Mouse (Mus musculus): Measurements from ENCODE around the gene Hk2. TPM values are rescaled to one million over a fixed set of nuclear protein-coding genes. Genes with fewer than 3 reads are reported as not detected.
A peak's percentile ranks its signal among the peaks of the same experiment; 100 is the strongest.

Hk2 gene
- total RNA-seq, 1 experiment: 155 TPM

DNA sequence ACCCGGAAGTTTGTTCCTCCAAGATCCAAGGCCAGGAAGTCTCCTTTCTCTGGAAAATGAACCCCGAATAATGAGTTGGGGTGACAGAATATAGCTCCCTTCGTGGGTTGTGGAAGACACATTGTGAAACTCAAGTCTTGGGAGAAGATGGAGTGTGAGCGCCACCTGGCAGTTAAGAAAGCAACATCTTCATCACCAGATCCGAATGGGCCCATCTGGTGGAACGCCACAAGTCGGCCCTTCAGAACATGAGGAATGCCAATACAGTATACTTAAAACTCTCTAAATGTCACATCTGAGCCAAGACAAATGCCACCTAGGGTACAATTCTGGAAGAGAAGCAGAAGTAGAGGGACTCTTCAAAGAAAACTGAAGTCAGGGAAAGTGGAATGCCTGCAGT is 38.9 kb downstream of the Hk2 start:
- in situ Hi-C loops (cut with MboI; ENCODE audit: low sequenced_read_pairs in 2 of 2, unreplicated experiment in 2 of 2): no loop called here
- no peaks in the 10 kb centered on the region for H3K9me3 ChIP-seq (ENCODE audit: control insufficient read depth, insufficient read depth, low read depth, low read length)
- DNase-seq (ENCODE audit: low read depth, low spot score): no peak
- H3K9ac ChIP-seq (ENCODE audit: insufficient read depth, low read depth, low read length, poor library complexity, severe bottlenecking): no peak overlapping the region
- no peak overlapping the region for H3K4me3 ChIP-seq (ENCODE audit: insufficient read depth in 1 of 2, low read depth in 1 of 2, low read length in 2 of 2, poor library complexity in 1 of 2, severe bottlenecking in 1 of 2)
- TF ChIP-seq ZC3H11A (IDR thresholded peaks at IDR 0.05; ENCODE audit: borderline replicate concordance, low read depth, low read length) (0 out of 2 replicates have a peak, but pooled peaks have one; percentile 12), MAFK (IDR thresholded peaks at IDR 0.05; ENCODE audit: insufficient read depth, low read depth, low read length) (no peak)
- H3K36me3 ChIP-seq (ENCODE audit: control insufficient read depth, insufficient read depth, low read length, poor library complexity, severe bottlenecking): peaks cover 63% of the 10 kb centered on the region
- H3K27ac ChIP-seq (ENCODE audit: insufficient read depth, low read depth, low read length, poor library complexity, severe bottlenecking): no peak overlapping the region
- peaks cover under 1 to 1% of the 10 kb centered on the region in 2 experiments; a peak in 2 of 4 replicates for H3K4me1 ChIP-seq (ENCODE audit: control insufficient read depth in 2 of 2, insufficient read depth in 2 of 2, low read length in 2 of 2, poor library complexity in 1 of 2)

DNA sequence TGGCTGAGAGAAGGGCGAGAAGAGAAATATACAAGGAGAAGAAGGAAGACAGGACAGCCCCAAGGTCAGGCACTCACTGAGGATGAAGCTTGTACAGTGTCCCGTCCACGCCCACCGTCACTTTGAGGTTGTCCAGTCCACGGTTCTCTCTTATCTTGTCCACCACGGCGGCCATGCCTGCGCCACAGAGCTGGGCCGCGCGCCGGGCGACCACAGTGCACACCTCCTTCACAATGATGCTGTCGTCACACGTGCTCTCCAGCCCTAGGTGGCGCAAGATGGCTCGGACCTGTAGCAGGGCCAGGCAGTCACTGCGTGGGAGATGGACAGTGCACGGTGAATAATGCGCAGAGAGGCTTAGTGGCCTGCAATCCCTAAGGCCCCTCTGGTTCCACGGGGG is 45.6 kb downstream of the Hk2 start:
- no peak overlapping the region for H3K4me3 ChIP-seq (ENCODE audit: insufficient read depth in 1 of 2, low read depth in 1 of 2, low read length in 2 of 2, poor library complexity in 1 of 2, severe bottlenecking in 1 of 2)
- H3K27ac ChIP-seq (ENCODE audit: insufficient read depth, low read depth, low read length, poor library complexity, severe bottlenecking): no peak overlapping the region
- peaks cover 58% of the 10 kb centered on the region for H3K36me3 ChIP-seq (ENCODE audit: control insufficient read depth, insufficient read depth, low read length, poor library complexity, severe bottlenecking)
- no peak for DNase-seq (ENCODE audit: low read depth, low spot score)
- H3K4me1 ChIP-seq (ENCODE audit: control insufficient read depth in 2 of 2, insufficient read depth in 2 of 2, low read length in 2 of 2, poor library complexity in 1 of 2): peaks cover 10 to 15% of the 10 kb centered on the region in 2 experiments
- TF ChIP-seq MAFK (IDR thresholded peaks at IDR 0.05; ENCODE audit: insufficient read depth, low read depth, low read length) (no peak), CHD2 (IDR thresholded peaks at IDR 0.05; ENCODE audit: low read depth, low read length) (no peak), ZNF384 (IDR thresholded peaks at IDR 0.05; ENCODE audit: low read depth, low read length) (no peak), HCFC1 (IDR thresholded peaks at IDR 0.05; ENCODE audit: borderline replicate concordance, insufficient read depth, low read length) (no peak)
- H3K9ac ChIP-seq (ENCODE audit: insufficient read depth, low read depth, low read length, poor library complexity, severe bottlenecking): no peak overlapping the region
- in situ Hi-C loops (cut with MboI; ENCODE audit: low sequenced_read_pairs in 2 of 2, unreplicated experiment in 2 of 2): no loop called here
- H3K9me3 ChIP-seq (ENCODE audit: control insufficient read depth, insufficient read depth, low read depth, low read length): no peaks in the 10 kb centered on the region

DNA sequence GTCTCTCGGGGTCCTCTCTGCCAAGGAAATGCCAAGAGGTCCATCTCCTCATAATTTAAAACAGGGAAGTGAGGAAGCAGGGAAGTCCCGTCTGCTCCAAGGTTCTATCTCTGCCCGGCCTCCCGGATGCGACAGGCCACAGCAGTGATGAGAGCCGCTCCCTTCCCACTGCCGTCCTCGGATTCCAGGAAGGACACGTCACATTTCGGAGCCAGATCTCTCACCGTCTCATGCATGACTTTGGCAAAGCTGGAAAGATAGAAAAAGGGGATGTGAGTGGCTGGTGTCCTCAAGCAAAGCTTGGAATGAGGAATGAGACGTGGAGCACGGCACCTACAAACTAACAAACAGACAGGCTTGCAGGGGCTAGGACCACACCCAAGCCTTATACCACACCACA is 47.0 kb downstream of the Hk2 start:
- H3K4me1 ChIP-seq (ENCODE audit: control insufficient read depth in 2 of 2, insufficient read depth in 2 of 2, low read length in 2 of 2, poor library complexity in 1 of 2): peaks cover 12 to 20% of the 10 kb centered on the region in 2 experiments
- TF ChIP-seq CHD2 (IDR thresholded peaks at IDR 0.05; ENCODE audit: low read depth, low read length) (no peak), ZC3H11A (IDR thresholded peaks at IDR 0.05; ENCODE audit: borderline replicate concordance, low read depth, low read length) (no peak), ZNF384 (IDR thresholded peaks at IDR 0.05; ENCODE audit: low read depth, low read length) (no peak), HCFC1 (IDR thresholded peaks at IDR 0.05; ENCODE audit: borderline replicate concordance, insufficient read depth, low read length) (no peak), MAFK (IDR thresholded peaks at IDR 0.05; ENCODE audit: insufficient read depth, low read depth, low read length) (no peak)
- in situ Hi-C loops (cut with MboI; ENCODE audit: low sequenced_read_pairs in 2 of 2, unreplicated experiment in 2 of 2): no loop called here

DNA sequence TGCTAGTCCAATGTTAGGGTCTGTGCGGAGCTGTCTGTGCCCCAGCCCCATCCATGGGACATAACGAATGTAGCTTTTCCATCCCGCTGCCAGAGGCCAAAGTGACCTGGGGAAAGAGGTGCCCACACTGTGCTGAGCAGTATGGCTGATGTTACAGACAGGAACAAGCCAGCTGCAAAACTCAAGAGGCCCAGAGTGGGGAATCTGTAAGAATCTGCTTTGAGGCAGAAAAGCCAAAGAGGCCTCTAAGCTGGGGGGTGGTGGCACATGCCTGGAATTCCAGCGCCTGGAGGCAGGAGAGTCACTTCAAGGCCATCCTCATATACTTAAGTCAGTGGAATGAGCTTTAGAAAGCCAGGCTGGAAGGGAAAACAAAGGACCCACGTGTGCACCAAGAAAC is 50.9 kb downstream of the Hk2 start:
- Histone ChIP-seq H3K4me3 (ENCODE audit: insufficient read depth in 1 of 2, low read depth in 1 of 2, low read length in 2 of 2, poor library complexity in 1 of 2, severe bottlenecking in 1 of 2) (no peak overlapping the region), H3K9me3 (ENCODE audit: control insufficient read depth, insufficient read depth, low read depth, low read length) (no peaks in the 10 kb centered on the region), H3K9ac (ENCODE audit: insufficient read depth, low read depth, low read length, poor library complexity, severe bottlenecking) (peak overlapping the region; percentile 59; the same call in 1 of the 2 replicates), H3K36me3 (ENCODE audit: control insufficient read depth, insufficient read depth, low read length, poor library complexity, severe bottlenecking) (peaks cover 27% of the 10 kb centered on the region), H3K27ac (ENCODE audit: insufficient read depth, low read depth, low read length, poor library complexity, severe bottlenecking) (peak overlapping the region; percentile 77), H3K4me1 (ENCODE audit: control insufficient read depth in 2 of 2, insufficient read depth in 2 of 2, low read length in 2 of 2, poor library complexity in 1 of 2) (peaks cover 6 to 19% of the 10 kb centered on the region in 2 experiments; a peak in 3 of 4 replicates)
- DNase-seq (ENCODE audit: low read depth, low spot score): peak; percentile 75
- 0 out of 2 replicates have a peak, but pooled peaks have one; percentile 27 for TF ChIP-seq CHD2 (IDR thresholded peaks at IDR 0.05; ENCODE audit: low read depth, low read length)
- TF ChIP-seq HCFC1 (IDR thresholded peaks at IDR 0.05; ENCODE audit: borderline replicate concordance, insufficient read depth, low read length): no peak
- in situ Hi-C loops (cut with MboI; ENCODE audit: low sequenced_read_pairs in 2 of 2, unreplicated experiment in 2 of 2): no loop called here

More for the DNA sequence above, 47.0 kb downstream of the Hk2 start:
- Histone ChIP-seq H3K9ac (ENCODE audit: insufficient read depth, low read depth, low read length, poor library complexity, severe bottlenecking) (no peak overlapping the region), H3K9me3 (ENCODE audit: control insufficient read depth, insufficient read depth, low read depth, low read length) (no peaks in the 10 kb centered on the region), H3K4me3 (ENCODE audit: insufficient read depth in 1 of 2, low read depth in 1 of 2, low read length in 2 of 2, poor library complexity in 1 of 2, severe bottlenecking in 1 of 2) (no peak overlapping the region), H3K36me3 (ENCODE audit: control insufficient read depth, insufficient read depth, low read length, poor library complexity, severe bottlenecking) (peaks cover 52% of the 10 kb centered on the region), H3K27ac (ENCODE audit: insufficient read depth, low read depth, low read length, poor library complexity, severe bottlenecking) (no peak overlapping the region)
- no peak for DNase-seq (ENCODE audit: low read depth, low spot score)

DNA sequence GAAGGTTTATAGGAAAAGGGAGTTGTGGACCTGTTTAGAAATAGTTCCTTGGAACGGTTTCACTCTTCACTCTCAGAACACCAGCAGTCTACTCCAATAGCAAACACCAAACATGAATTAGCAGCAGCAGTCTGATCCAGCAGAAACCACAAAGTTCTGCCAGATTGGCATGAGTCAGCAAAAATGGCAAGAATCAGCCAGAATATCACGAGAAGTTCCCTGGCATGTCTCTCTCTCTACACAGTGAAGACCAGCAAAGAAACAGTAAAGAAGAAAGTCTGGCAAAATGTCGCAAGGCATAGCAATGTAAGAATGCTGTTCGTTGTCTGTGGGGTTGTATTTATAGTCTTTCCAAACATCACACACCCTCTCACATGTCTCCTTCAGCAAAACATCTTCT is 58.1 kb downstream of the Hk2 start:
- TF ChIP-seq HCFC1 (IDR thresholded peaks at IDR 0.05; ENCODE audit: borderline replicate concordance, insufficient read depth, low read length) (no peak), MAFK (IDR thresholded peaks at IDR 0.05; ENCODE audit: insufficient read depth, low read depth, low read length) (peak; percentile 86), ZC3H11A (IDR thresholded peaks at IDR 0.05; ENCODE audit: borderline replicate concordance, low read depth, low read length) (no peak), ZNF384 (IDR thresholded peaks at IDR 0.05; ENCODE audit: low read depth, low read length) (no peak), CHD2 (IDR thresholded peaks at IDR 0.05; ENCODE audit: low read depth, low read length) (no peak)
- in situ Hi-C loops (cut with MboI; ENCODE audit: low sequenced_read_pairs in 2 of 2, unreplicated experiment in 2 of 2): no loop called here
- no peak for DNase-seq (ENCODE audit: low read depth, low spot score)
- Histone ChIP-seq H3K4me3 (ENCODE audit: insufficient read depth in 1 of 2, low read depth in 1 of 2, low read length in 2 of 2, poor library complexity in 1 of 2, severe bottlenecking in 1 of 2) (no peak overlapping the region), H3K36me3 (ENCODE audit: control insufficient read depth, insufficient read depth, low read length, poor library complexity, severe bottlenecking) (no peaks in the 10 kb centered on the region), H3K9ac (ENCODE audit: insufficient read depth, low read depth, low read length, poor library complexity, severe bottlenecking) (no peak overlapping the region), H3K4me1 (ENCODE audit: control insufficient read depth in 2 of 2, insufficient read depth in 2 of 2, low read length in 2 of 2, poor library complexity in 1 of 2) (0 out of 4 replicates have a peak, but pooled peaks cover 0 to 2% of the 10 kb centered on the region in 2 experiments), H3K9me3 (ENCODE audit: control insufficient read depth, insufficient read depth, low read depth, low read length) (no peaks in the 10 kb centered on the region), H3K27ac (ENCODE audit: insufficient read depth, low read depth, low read length, poor library complexity, severe bottlenecking) (no peak overlapping the region)

All from ES-E14 (cell line).